Mouse (Mus musculus): ENCODE results near the gene Mertk.

Mertk gene

DNA sequence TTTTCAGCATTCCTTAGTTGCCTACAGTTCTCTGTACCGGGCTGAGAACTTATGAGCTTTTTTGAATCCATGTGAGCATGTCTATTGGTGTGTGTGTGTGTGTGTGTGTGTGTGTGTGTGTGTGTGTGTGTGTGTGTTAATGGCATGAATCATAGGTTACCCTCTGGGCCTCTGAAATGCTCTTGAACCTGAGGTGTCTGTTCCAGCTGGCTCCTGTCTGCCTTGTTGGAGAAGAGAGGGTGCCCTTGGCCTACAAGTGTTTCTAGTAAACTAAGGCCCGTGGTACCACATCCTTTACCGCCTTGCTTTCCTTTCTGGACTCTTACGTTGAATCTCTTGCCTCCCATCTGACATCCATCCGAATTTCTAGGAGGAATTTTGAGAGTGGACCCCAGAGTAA lies 27.3 kb downstream of the Mertk start:
- no peak for DNase-seq

DNA sequence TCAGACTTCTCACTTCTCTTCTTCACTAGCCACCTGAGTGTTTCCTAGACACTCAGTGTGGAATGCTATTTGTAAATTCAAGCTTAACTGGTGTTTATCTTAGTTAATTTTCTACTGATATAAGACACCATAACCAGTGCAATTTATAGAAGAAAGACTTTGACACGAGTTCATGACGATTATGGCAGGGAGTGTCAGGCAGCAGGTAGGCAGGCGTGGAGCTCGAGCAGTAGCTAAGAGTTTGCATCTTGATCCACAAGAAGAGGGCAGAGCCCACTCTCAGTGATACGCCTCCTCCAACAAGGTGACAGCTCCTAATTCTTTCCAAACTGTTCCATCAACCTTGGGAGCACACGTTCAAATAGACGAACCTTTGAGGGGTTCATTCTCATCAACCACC lies 27.9 kb downstream of the Mertk start:
- no peak for DNase-seq

- no peak for DNase-seq
These were observed 28.8 kb downstream of the Mertk start for GRCm38 (mm10) chr2:128727552-128727951.

GRCm38 (mm10) chr2:128728066-128728465 lies 29.3 kb downstream of the Mertk start:
- DNase-seq, result no peak

DNA sequence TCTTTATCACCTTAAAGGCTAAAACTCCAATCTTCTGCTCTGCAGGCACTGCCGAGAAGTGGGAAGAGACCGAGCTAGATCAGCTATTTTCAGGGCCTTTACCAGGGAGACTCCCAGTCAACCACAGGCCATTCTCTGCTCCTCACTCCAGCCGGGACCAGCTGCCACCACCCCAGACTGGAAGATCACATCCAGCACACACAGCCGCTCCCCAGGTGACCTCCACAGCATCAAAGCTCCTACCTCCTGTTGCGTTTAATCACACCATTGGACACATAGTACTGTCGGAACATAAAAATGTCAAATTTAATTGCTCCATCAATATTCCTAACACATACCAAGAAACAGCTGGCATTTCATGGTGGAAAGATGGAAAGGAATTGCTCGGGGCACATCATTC lies 30.4 kb downstream of the Mertk start:
- no peak for DNase-seq

DNA sequence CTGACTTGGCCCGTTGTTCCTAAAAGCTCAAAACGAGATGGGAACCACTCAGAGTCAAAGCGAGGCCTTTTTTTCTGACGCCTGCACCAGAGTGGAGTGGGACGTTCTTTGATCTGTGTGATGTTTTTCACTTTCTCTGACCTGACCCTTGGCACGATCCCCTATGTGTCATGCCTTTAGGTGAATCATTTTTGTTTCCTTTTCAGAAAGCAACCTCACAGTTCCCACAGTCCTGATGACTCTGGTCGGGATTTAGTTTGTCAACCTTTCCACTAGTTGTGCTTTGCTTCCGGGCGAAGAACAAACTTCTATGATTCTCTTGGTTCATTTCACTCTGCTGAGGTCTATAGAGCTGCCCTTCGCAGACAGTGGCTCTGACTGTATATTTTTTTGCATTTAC lies 32.8 kb downstream of the Mertk start:
- DNase-seq, result no peak

GRCm38 (mm10) chr2:128731951-128732350 lies 33.2 kb downstream of the Mertk start:
- no peak for DNase-seq

- DNase-seq, result no peak
These were observed 36.3 kb downstream of the Mertk start for GRCm38 (mm10) chr2:128735089-128735488.

DNA sequence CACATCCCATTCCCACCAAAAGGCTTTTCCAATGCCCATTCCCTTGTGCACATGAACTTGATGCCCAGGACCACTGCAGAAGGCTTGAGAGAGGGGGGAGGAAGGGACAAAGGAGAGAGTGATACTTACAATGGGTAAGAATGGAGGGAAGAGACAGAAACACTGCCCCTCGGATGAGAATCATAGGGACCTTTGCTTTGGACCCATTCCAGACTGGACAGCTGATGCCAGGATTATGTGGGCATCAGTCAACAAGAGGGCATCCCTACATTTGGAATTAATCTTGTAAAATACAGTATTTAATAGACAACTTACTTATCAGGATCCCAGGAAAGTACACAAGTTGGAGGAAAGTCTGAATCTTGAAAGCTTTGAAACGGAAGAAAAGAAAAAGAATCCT lies 38.3 kb downstream of the Mertk start:
- no peak for DNase-seq

- no peak for DNase-seq
These were observed 39.0 kb downstream of the Mertk start for GRCm38 (mm10) chr2:128737796-128738195.

DNA sequence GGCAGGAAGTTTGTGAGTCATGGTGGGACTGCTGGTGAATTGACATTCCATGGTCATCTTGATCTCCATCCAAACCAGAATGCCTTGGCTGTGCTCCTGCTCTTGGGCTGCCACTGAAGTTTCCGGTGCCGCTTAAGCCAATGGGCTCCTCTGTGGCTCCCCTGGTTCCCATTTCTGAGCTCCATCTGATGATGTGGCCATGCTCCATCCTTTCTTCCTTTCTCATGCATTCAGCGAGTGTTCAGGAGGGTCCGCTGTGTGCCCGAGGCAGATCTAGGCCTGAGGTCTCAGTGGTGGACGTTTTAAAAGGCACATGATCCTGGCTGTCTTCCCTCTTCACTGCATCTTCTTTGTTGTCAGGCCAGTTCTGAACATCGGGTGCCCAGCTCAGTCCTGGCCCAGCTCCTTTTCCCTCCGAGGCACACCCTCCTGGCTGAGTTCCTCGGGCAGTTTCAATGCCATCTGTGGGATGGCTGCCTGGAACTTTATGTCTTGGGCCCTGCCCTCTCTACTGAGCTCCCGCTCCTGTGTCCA lies 40.0 kb downstream of the Mertk start:
- no peak for DNase-seq

- no peak for DNase-seq
These were observed 47.3 kb downstream of the Mertk start for GRCm38 (mm10) chr2:128745879-128746620.

DNA sequence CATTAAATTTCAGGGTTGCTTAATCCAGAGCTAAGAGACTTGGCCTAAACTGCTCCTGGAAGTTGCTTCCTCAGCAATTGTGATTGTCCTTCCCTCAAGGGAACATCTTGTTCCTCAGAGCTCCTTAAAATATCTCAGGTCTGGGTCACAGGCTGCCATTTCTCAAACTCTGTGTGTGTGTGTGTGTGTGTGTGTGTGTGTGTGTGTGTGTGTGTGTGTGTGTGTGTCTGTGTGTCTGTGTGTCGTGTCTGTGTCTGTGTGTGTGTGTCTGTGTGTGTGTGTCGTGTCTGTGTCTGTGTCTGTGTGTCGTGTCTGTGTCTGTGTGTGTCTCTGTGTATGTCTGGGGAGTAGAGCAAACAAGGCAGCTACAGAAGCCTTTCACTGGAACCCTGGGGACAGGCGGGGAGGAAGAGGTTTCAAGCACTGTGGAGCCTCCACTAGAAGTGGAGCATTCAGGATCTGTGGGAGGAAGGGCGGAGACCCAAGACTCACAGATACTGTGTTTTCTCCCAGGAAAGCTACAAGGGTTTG lies 47.9 kb downstream of the Mertk start:
- DNase-seq, result no peak

- DNase-seq, result no peak
These were observed 48.8 kb downstream of the Mertk start for GRCm38 (mm10) chr2:128747433-128748028.

DNA sequence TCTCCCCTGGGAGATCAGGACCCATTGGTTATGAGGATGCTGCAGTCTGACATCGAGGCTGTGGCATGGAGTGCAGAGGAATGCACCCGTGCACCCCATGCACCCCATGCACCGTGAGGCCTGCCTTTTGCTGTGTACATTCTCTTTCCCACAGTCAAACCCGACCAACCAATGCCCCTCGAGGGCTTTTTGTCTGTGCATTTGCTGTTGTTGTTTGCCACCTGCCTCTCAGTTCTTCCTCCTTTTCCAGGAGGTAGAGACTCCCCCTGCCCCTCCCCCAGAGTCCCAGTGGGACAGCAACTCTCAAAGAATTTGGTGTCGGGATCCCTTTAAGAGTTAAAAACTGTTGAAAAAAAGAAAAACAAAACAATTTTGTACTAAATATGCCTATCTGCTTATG lies 49.4 kb downstream of the Mertk start:
- DNase-seq, result no peak

DNA sequence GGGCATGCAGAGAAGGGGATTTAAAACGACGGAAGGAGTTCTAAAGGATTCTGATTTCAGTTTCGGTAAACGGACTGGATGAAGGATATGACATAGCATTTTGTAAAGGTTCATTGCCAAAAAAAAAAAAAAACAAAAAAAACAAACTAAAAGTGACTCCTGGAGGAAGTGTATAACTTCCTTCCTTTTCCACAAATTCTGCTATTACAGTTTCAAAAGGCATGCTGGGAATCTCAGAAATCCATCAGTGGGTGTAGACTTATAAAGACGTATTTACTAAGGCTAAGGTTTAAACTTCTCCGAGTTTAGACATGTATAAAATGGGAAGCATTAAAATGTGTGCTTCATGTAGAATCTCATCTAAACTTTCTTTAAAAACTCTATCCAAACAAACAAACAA lies 52.3 kb downstream of the Mertk start:
- DNase-seq, result no peak

DNA sequence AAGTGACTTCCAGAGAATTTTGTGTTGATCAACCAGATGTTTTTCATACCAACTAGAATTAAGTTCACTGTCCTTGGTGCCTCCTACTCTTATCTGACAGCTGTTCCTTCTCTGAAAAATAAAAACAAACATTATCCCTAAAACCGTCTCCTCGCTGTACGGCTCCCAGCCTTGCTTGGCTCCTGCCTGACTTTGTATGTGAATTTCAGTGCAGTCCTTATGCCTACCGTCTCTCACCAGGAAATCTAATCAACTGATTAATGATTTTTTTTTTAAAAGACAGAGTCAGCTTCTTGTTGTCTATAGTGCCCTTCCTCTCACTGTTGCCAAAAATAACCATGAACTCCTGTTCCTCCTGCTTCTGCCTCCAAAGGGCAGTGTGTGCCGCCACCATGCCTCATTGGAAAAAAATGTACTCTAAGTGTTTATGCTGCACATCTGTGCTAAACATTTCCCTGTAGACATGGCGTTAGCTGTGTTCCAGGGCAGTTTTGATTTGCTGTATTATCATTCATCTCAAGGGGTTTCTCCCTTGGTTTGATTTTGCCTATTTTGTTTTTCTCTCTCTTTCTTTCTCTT lies 54.6 kb downstream of the Mertk start:
- DNase-seq, result no peak

DNA sequence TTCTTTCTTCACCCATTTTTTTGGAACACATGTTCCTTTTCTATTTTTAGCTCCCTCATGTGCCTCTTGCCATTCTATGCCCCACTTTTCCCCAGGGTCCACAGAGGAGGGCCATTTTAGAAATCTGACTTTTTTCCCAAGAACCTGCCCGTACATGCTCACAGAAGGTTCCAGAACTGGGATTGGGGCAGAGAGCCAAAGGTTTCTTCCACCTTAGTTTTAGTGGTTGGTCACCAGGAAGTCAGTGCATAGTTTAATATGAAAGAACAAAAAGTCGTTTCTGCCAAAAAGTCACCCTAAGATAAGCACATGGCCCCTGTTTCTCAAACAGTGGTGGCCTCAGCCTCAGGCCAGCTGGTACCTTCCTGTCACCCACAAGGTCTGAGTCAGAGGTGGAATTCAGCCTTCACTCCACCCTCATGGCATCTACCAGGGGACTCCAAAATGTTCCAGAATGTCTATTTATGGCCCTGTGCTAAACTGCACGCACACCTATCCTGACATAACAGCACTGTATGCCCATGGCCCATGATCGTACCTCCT lies 56.5 kb downstream of the Mertk start:
- DNase-seq, result no peak

DNA sequence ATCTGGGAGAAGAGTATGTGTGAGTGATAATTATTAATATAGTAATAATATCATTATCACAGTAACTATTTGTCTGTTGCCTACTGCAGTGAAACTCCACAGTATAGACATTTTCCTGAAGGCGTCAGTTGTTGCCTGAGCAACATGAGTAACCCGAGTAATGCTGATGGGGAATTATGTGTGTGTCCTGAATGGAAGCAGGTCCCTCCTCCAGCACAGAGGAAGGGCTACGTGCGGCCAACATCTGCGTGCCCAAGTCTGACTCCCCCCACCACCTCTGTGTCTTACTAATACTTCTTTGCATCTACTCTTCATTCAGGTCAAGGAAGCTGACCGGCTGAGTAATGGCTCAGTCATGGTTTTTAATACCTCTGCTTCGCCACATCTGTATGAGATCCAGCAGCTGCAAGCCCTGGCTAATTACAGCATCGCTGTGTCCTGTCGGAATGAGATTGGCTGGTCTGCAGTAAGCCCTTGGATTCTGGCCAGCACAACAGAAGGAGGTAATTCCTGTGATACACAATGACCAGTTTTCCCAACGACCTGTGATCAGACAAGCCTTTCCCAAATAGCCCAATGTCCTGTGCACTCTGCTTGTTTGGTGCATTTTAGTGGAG lies 60.1 kb downstream of the Mertk start:
- no peak for DNase-seq

- no peak for DNase-seq
These were observed 63.3 kb downstream of the Mertk start for GRCm38 (mm10) chr2:128762008-128762407.

- DNase-seq, result no peak
These were observed 67.0 kb downstream of the Mertk start for GRCm38 (mm10) chr2:128765787-128766186.

- no peak for DNase-seq
These were observed 69.9 kb downstream of the Mertk start for GRCm38 (mm10) chr2:128768545-128769247.

DNA sequence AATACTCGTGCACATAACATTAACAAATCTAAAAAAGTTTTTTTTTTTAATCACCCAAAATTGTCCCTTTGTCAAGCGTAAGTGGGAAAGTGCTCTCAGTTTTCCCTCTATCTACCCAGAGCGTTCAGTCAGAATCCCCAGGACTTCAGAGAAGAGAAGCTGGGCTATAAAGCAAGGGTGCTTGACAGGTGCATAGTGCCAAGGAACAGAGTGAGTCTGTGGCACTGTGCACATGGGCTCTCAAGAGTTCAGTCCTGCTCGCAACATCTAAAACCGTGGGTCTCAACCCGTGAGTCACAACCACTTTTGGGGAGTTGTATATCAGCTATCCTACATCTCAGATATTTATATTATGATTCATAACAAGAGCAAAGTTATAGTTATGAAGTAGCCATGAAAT lies 71.8 kb downstream of the Mertk start:
- no peak for DNase-seq
